Mouse (Mus musculus) kidney, adult 11 months (tissue): ENCODE measurements around the gene Hnf1b.
A peak's percentile ranks its signal among the peaks of the same experiment; 100 is the strongest.

Experiments
- DNase-seq: peaks from one replicate; pipeline ENCODE4 v3.0.0; 2022

Gene Hnf1b

GRCm38 (mm10) chr11:83853221-83853792, 3.4 kb downstream of the Hnf1b start:
- DNase-seq, result peak; percentile 41

DNA sequence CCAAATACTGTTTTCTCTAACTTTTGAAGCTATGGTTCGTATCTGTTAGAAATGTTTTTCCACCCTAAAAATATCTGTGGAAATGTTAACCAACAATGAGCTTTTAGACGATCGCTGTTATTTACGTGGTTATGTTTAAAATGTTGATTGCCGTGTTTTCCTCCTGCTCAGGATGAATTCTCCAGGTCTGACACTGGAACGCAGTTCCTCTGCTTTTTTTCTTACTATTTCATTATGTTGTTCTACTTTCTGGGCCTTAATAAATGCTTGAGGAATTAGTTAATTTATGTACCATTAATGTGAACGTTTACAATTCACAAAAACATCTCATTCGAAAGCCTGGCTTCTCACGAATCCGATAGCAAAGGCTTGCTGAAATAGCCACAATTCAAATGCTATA, 4.2 kb downstream of the Hnf1b start:
- DNase-seq, result no peak

GRCm38 (mm10) chr11:83854707-83855106, 4.8 kb downstream of the Hnf1b start:
- no peak for DNase-seq

- DNase-seq, result no peak
These were observed 7.4 kb downstream of the Hnf1b start for GRCm38 (mm10) chr11:83857256-83857655.

DNA sequence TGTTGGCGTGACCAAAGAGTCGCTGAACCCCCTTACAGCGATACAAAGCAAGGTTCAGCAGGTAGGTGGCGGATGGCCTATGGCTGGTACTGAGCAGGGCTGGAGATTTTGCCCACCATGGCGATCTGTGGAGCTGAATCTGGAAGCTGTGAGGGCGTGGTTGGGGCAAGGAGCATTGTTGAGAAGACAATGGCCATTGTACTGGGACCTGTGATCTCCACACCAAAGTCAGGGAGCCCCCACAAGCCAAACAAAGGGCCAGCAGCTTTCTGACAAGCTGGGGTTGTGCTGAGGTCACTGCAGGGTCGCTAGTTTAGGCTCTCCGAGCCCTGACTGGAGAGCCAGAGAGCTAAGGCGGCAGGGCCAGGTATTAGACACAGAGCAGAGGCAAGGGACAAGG, 15.4 kb downstream of the Hnf1b start:
- DNase-seq, result no peak

- no peak for DNase-seq
These were observed 17.7 kb downstream of the Hnf1b start for GRCm38 (mm10) chr11:83867571-83867970.

GRCm38 (mm10) chr11:83869147-83869546, 19.3 kb downstream of the Hnf1b start:
- DNase-seq, result no peak

DNA sequence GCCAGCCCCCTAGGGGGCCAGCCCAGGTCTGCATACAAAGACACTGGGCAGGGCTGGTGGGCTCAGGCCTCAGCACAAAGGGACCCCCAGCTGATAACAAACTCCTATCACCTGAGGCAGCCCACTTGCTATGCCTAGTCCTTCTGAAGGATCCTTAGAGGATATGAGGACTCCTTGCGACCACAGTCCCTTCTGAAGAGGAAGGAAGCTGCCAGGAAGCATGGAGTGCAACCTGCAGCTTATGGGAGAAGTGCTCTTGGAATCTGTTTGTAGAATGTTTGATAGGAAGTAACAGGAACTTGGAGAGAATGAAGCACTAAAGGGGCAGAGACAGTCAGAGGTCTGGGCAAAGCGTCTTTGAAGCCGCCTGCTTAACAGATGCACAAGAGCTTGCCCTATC, 19.8 kb downstream of the Hnf1b start:
- no peak for DNase-seq

DNA sequence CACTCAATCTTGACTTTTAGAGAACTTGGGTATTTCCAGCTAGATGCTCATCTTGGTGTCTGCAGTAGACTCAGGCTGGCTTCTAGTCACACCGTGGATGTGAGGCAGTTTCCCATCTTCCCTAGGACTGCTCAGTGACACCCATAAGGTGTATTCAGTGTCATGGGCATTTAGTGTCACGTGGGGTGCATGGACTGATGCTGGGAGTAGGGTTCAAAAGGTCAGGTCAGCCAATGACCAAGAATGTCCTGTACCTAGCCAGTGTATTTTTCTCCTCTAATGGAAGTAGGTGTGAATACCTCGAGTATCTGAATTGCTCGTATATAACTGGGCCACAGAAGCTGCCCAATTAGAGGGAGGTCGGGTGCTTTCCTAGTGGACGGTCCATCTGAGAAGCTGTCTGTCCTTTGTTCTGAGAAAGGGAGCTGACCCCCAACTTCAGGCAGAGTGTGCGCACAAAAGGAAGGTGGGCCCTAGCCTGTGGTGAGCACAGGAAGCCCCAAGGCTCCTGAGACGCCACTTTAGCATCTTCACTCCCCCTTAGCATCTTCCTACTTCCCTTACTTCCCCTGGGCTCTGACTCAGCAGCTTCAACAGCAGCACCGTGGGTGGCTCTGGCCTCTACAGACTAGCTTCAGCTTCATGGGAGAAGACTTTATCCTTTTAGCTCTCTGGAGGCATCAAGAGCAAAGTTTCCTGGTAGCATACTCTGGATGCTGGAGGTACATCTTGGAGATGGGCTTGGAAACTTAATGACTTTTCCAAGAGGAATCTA, 22.1 kb downstream of the Hnf1b start:
- no peak for DNase-seq

- peak; percentile 56 for DNase-seq
These were observed 23.6 kb downstream of the Hnf1b start for GRCm38 (mm10) chr11:83873509-83873908.

GRCm38 (mm10) chr11:83876630-83877029, 26.8 kb downstream of the Hnf1b start:
- DNase-seq, result no peak

GRCm38 (mm10) chr11:83877765-83878164, 27.9 kb downstream of the Hnf1b start:
- peak; percentile 45 for DNase-seq

- DNase-seq, result no peak
These were observed 28.6 kb downstream of the Hnf1b start for GRCm38 (mm10) chr11:83878417-83878952.

GRCm38 (mm10) chr11:83879130-83879529, 29.3 kb downstream of the Hnf1b start:
- no peak for DNase-seq

- no peak for DNase-seq
These were observed 31.6 kb downstream of the Hnf1b start for GRCm38 (mm10) chr11:83881438-83881837.

- DNase-seq, result no peak
These were observed 32.7 kb downstream of the Hnf1b start for GRCm38 (mm10) chr11:83882552-83882951.

GRCm38 (mm10) chr11:83883074-83883473, 33.2 kb downstream of the Hnf1b start:
- no peak for DNase-seq

DNA sequence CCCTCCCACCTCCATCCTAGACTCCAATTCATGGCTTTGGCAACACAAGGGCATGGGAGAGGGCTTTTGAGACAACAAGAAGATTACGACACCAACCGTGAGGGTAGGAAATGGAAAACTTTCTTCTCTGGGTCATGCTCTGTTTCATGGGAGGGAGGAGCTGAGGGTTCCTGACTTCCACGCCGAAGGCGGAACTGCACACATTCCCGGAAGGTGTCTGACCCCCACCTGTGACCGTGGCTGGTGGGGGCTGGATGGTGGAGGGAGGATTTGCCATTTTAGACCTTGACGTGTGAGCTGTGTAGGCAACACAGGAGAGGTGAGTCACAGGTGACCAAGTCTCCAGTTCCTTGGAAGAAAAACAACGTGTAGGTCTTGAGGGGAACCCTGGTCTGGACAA, 33.9 kb downstream of the Hnf1b start:
- DNase-seq, result peak; percentile 72

DNA sequence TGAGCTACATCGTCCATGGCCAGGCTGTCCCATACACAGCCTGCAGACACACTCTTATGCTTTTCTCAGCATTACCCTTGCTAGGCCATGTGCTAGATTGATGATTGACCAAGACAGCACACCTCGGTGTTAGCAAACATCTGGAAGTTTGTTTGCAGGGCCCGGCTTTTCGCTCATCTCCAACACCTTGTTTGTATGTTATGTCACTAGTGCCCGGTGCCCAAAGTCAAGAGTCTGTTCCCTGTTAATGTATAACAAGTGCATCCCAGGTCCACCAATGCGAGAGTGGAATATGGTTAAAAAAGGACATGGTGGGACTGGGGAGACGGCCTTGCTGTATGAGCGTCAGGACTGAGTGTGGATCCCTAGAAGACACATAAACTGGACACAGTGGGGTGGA, 35.3 kb downstream of the Hnf1b start:
- DNase-seq, result peak; percentile 79

DNA sequence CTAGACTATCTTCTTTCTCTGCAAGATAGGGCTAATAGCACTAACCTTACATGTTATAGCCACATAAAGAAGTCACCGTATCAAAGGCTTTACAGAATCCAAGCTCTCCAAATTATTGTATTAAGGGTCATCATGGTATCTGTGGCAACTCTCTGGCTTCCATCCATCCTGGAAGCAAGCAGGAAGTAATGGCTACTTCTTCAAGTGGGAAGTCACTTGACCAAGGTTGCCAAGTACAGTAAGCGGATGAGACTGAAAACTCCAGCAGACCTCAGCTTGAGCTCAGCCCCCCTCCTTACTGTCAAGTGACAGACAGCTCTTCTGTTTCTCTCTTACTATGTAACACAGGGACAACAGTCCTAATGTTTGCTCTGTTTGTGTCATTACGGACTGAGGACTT, 36.9 kb downstream of the Hnf1b start:
- DNase-seq, result no peak

- no peak for DNase-seq
These were observed 41.5 kb downstream of the Hnf1b start for GRCm38 (mm10) chr11:83891366-83891765.

GRCm38 (mm10) chr11:83893325-83893724, 43.5 kb downstream of the Hnf1b start:
- no peak for DNase-seq

DNA sequence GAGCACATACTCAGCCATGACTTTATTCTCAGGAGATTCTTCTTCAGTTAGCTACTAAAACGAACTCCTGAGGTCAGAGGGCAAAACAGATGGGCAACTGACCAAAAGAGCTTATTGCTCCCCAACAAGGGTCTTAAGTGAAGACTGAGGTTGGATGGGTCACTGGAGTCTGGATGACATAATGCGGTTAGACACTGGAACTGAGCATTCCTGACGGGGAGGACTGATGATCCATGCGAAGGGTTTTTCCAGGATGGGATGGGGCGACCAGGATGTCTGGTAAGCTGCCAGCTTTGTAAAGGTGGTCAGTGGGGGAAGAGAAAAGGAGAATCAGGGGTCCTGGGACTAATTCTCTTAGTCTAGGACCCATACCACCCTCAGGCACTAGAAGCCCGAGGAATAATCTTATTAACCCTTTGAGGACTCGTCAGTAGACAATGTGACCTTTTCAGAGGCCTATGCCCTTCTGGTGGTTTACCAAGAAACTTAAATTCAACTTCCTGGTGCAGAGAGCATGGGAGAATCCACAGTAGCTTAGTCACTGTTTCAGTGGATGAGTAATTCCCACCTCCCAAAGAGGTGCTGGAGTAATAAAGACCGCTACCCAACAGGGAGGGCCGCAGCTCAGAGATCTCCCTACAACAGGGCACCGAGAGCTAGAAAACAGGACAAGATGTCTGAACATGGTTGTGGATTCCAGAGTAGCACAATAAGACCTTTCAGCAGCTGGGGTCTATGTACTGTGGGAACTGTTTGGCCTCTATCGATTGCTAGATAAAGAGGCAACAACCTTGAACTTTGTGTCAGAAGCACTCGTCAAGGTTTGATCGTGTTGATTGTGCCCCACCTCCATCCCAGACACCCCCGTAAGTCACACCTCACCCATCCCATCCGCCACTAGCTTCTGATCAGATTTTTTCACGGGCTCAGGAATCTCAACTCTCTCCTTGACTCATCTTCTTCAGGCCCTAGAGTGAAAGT, 46.9 kb downstream of the Hnf1b start:
- no peak for DNase-seq
